Mouse (Mus musculus): Measurements from ENCODE around the gene Rhbdd1. TPM values are rescaled to one million over a fixed set of nuclear protein-coding genes. Genes with fewer than 3 reads are reported as not detected.

The Rhbdd1 gene
- polyA plus RNA-seq, 1 experiment from 2014 or later = 8.8 TPM

- Histone ChIP-seq H3K27me3 (ENCODE audit: low read depth, poor library complexity, severe bottlenecking) (no peaks in the 10 kb centered on the region), H3K4me1 (0 out of 2 replicates have a peak, but pooled peaks cover 3% of the 10 kb centered on the region), H3K9me3 (replicated peaks) (no peaks in the 10 kb centered on the region), H3K4me3 (no peak overlapping the region), H3K36me3 (no peaks in the 10 kb centered on the region), H3K27ac (replicated peaks) (no peak overlapping the region)
- no peak for DNase-seq (ENCODE audit: low spot score)
- 87% methylated on average over 20 of the region's 20 CpGs for WGBS
Observed at GRCm38 (mm10) chr1:82358871-82359647, 42.8 kb downstream of the Rhbdd1 start.

DNA sequence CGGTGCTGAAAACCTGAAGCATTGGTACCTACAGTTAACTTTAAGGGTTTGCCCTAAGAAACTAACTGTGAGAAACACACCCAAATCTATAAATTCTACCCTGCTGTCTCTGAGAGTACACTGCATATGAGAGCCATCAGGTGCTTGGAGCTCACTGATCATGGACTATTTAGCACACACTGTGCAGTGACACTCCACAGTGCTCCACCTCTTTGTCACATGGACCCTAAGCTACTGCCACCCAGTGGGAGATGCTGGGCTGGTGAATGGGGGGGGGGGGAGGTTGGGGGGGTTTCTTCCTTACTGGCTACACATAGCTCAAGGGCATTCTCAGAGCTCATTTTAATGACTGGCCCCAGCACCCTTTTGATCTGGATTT, 43.4 kb downstream of the Rhbdd1 start:
- Histone ChIP-seq H3K4me1 (0 out of 2 replicates have a peak, but pooled peaks cover 6% of the 10 kb centered on the region), H3K4me3 (no peak overlapping the region), H3K9me3 (replicated peaks) (no peaks in the 10 kb centered on the region), H3K27me3 (ENCODE audit: low read depth, poor library complexity, severe bottlenecking) (no peaks in the 10 kb centered on the region), H3K36me3 (no peaks in the 10 kb centered on the region), H3K27ac (replicated peaks) (no peak overlapping the region)
- no peak for DNase-seq (ENCODE audit: low spot score)
- 95% methylated on average over 1 of the region's 1 CpGs for WGBS

GRCm38 (mm10) chr1:82361240-82361639, 45.0 kb downstream of the Rhbdd1 start:
- 82% methylated on average over 4 of the region's 4 CpGs for WGBS
- no peaks in the 10 kb centered on the region for H3K27me3 ChIP-seq (ENCODE audit: low read depth, poor library complexity, severe bottlenecking)
- H3K9me3 ChIP-seq (replicated peaks) = no peaks in the 10 kb centered on the region
- DNase-seq (ENCODE audit: low spot score) = no peak
- no peaks in the 10 kb centered on the region for H3K36me3 ChIP-seq
- 0 out of 2 replicates have a peak, but pooled peaks cover 13% of the 10 kb centered on the region for H3K4me1 ChIP-seq
- H3K4me3 ChIP-seq = no peak overlapping the region
- H3K27ac ChIP-seq (replicated peaks) = no peak overlapping the region

GRCm38 (mm10) chr1:82362165-82362564, 45.9 kb downstream of the Rhbdd1 start:
- H3K4me1 ChIP-seq = 0 out of 2 replicates have a peak, but pooled peaks cover 13% of the 10 kb centered on the region
- H3K36me3 ChIP-seq = no peaks in the 10 kb centered on the region
- no peak for DNase-seq (ENCODE audit: low spot score)
- WGBS = 86% methylated on average over 6 of the region's 6 CpGs
- no peaks in the 10 kb centered on the region for H3K27me3 ChIP-seq (ENCODE audit: low read depth, poor library complexity, severe bottlenecking)
- no peak overlapping the region for H3K4me3 ChIP-seq
- H3K9me3 ChIP-seq (replicated peaks) = no peaks in the 10 kb centered on the region
- no peak overlapping the region; the same call in 1 of the 2 replicates for H3K27ac ChIP-seq (replicated peaks)

- no peaks in the 10 kb centered on the region for H3K9me3 ChIP-seq (replicated peaks)
- H3K36me3 ChIP-seq = no peaks in the 10 kb centered on the region
- 0 out of 2 replicates have a peak, but pooled peaks cover 13% of the 10 kb centered on the region for H3K4me1 ChIP-seq
- H3K27me3 ChIP-seq (ENCODE audit: low read depth, poor library complexity, severe bottlenecking) = no peaks in the 10 kb centered on the region
- no peak overlapping the region for H3K4me3 ChIP-seq
- DNase-seq (ENCODE audit: low spot score) = no peak
- 92% methylated on average over 7 of the region's 7 CpGs for WGBS
- H3K27ac ChIP-seq (replicated peaks) = no peak overlapping the region
Observed at GRCm38 (mm10) chr1:82364047-82364446, 47.8 kb downstream of the Rhbdd1 start.

DNA sequence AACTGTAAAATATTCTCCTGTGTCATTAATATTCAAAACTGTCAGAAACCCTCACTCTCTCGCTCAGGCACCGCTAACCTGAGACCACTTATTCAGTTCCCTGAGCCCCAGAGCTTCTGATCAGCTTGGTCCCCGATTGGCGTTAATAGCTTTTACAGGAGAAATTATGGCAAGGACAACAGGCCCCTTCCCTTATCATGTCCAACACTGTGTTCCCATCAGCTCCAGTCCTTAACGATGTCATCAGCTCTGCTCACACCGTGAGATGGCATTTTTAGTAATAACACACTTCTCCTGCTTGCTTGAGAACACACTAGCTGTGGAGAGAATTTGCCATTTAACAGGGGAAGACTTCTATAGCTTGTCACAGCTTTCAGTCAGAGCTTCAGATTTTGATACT, 48.2 kb downstream of the Rhbdd1 start:
- Histone ChIP-seq H3K36me3 (no peaks in the 10 kb centered on the region), H3K27ac (replicated peaks) (no peak overlapping the region), H3K4me3 (no peak overlapping the region), H3K4me1 (0 out of 2 replicates have a peak, but pooled peaks cover 12% of the 10 kb centered on the region), H3K9me3 (replicated peaks) (no peaks in the 10 kb centered on the region), H3K27me3 (ENCODE audit: low read depth, poor library complexity, severe bottlenecking) (no peaks in the 10 kb centered on the region)
- no peak for DNase-seq (ENCODE audit: low spot score)
- WGBS = 90% methylated on average over 6 of the region's 6 CpGs

DNA sequence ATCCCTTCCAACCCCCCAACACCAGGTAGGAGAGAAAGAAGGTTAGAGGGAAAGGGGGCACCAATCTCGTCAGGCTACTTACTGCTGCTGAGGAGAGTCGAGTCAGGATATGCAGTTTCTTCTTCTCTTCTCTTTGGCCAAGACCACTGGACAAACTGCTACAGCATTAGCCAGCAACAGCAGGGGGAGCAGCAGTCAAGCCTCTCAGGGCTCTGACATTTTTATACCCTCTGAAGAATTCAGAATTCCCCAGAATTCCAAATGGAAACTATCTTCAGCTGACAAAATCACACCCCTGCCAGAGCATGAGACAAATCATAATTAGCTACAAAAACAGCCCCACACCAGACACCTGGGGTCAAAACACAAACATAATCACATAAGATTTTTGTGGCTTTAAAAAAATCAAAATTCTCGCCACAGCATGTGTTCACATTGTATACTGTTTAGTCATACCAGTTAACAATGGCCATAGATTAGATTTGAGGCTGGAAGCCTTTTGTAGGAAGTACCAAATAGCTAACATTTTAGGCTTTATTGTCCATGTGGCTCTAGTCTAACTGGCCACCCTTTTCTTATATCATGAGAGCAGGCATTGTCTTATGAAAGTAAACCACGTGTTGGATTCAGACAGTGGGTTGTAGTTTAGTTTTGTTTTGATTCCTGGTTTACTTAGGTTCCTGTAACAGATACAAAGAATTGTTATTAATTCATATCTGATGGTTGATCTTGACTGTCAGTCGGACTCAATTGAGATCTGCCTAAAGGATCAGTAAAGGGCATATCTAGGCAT, 55.6 kb downstream of the Rhbdd1 start:
- Histone ChIP-seq H3K4me3 (no peak overlapping the region), H3K4me1 (no peaks in the 10 kb centered on the region; the same call in 1 of the 2 replicates), H3K27me3 (ENCODE audit: low read depth, poor library complexity, severe bottlenecking) (no peaks in the 10 kb centered on the region), H3K36me3 (no peaks in the 10 kb centered on the region), H3K27ac (replicated peaks) (no peak overlapping the region), H3K9me3 (replicated peaks) (no peaks in the 10 kb centered on the region)
- DNase-seq (ENCODE audit: low spot score) = no peak
- WGBS = 85% methylated on average over 5 of the region's 5 CpGs

DNA sequence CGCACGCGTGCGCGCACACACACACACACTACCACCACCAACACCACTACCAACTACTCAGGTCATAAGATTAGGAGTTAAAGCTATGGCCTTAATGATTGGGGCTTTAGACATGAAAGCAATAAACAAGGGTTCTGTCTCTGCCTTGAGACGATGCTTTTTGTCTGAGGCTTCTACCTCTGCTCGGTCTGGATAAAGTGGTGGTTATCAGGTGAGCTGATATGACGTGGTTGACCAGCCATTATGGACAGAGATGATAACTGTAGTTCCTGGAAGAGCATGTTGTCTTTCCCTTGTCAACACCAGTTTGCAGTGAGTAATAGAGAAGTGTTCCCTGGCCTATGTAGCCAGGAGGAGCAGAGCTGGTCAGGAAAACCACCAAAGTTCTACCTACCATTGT, 57.7 kb downstream of the Rhbdd1 start:
- DNase-seq (ENCODE audit: low spot score) = no peak
- Histone ChIP-seq H3K27me3 (ENCODE audit: low read depth, poor library complexity, severe bottlenecking) (no peaks in the 10 kb centered on the region), H3K4me1 (no peaks in the 10 kb centered on the region; the same call in 1 of the 2 replicates), H3K4me3 (no peak overlapping the region), H3K9me3 (replicated peaks) (no peaks in the 10 kb centered on the region), H3K27ac (replicated peaks) (no peak overlapping the region; the same call in 1 of the 2 replicates), H3K36me3 (no peaks in the 10 kb centered on the region)
- WGBS = 95% methylated on average over 8 of the region's 8 CpGs

DNA sequence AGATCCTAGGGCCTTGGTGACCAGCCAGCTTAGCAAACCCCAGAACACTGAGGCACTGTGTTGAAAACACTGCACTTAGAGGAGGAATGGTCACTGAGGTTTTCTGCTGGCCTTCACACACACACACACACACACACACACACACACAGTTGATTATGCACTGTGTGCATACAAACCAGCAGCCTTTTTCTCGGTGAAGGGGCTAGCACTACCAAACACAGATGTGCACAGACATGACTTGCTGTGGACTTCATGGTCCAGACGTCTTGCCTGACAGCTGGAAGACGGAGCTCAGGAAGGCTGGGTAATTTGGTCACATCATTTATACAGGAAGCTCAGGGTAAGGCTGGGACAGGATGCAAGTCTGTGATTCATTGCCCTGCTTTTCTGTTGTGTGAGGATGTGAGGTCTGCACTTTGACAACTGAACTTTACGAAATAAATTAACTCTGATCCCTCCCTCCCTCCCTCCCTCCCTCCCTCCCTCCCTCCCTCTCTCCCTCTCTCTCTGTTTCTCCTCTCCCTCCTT, 58.6 kb downstream of the Rhbdd1 start:
- Histone ChIP-seq H3K4me3 (no peak overlapping the region), H3K9me3 (replicated peaks) (no peaks in the 10 kb centered on the region), H3K27ac (replicated peaks) (no peak overlapping the region), H3K27me3 (ENCODE audit: low read depth, poor library complexity, severe bottlenecking) (no peaks in the 10 kb centered on the region), H3K36me3 (no peaks in the 10 kb centered on the region), H3K4me1 (no peaks in the 10 kb centered on the region; the same call in 1 of the 2 replicates)
- DNase-seq (ENCODE audit: low spot score) = no peak
- whole genome bisulfite sequencing = 57% methylated on average over 4 of the region's 4 CpGs

GRCm38 (mm10) chr1:82375452-82375851, 59.2 kb downstream of the Rhbdd1 start:
- H3K27me3 ChIP-seq (ENCODE audit: low read depth, poor library complexity, severe bottlenecking) = no peaks in the 10 kb centered on the region
- H3K9me3 ChIP-seq (replicated peaks) = no peaks in the 10 kb centered on the region
- DNase-seq (ENCODE audit: low spot score) = no peak
- WGBS = 73% methylated on average over 3 of the region's 3 CpGs
- H3K36me3 ChIP-seq = no peaks in the 10 kb centered on the region
- H3K27ac ChIP-seq (replicated peaks) = no peak overlapping the region
- H3K4me1 ChIP-seq = no peaks in the 10 kb centered on the region; the same call in 1 of the 2 replicates
- H3K4me3 ChIP-seq = no peak overlapping the region

- H3K9me3 ChIP-seq (replicated peaks) = no peaks in the 10 kb centered on the region
- no peak for DNase-seq (ENCODE audit: low spot score)
- H3K27me3 ChIP-seq (ENCODE audit: low read depth, poor library complexity, severe bottlenecking) = no peaks in the 10 kb centered on the region
- H3K27ac ChIP-seq (replicated peaks) = no peak overlapping the region
- H3K36me3 ChIP-seq = no peaks in the 10 kb centered on the region
- WGBS = 77% methylated on average over 4 of the region's 4 CpGs
- H3K4me3 ChIP-seq = no peak overlapping the region
- peaks cover 21% of the 10 kb centered on the region for H3K4me1 ChIP-seq
Observed at GRCm38 (mm10) chr1:82381946-82382345, 65.7 kb downstream of the Rhbdd1 start.

DNA sequence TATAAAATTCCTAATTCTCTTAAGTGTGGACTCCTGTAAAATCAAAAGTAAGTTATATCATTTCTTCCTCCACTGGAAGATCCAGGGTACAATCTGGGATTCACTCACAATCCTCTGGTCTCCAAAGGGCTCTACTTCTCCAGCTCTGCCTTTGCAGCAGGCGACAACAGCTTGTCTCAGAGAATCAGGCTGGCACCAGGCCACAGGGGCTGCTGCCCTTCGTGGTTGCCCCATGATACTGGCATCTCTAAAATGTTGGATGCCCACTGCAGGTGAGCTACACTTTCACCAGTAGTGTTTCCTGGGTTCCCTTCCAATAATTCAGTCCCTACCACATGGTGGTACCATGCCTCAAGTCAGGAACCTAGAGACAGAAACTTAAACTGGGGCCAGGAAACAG, 67.9 kb downstream of the Rhbdd1 start:
- no peak for DNase-seq (ENCODE audit: low spot score)
- 90% methylated on average over 2 of the region's 2 CpGs for WGBS
- Histone ChIP-seq H3K27me3 (ENCODE audit: low read depth, poor library complexity, severe bottlenecking) (no peaks in the 10 kb centered on the region), H3K9me3 (replicated peaks) (no peaks in the 10 kb centered on the region), H3K4me1 (peaks cover 27% of the 10 kb centered on the region), H3K36me3 (no peaks in the 10 kb centered on the region), H3K4me3 (no peak overlapping the region), H3K27ac (replicated peaks) (no peak overlapping the region)

Measured in midbrain, embryonic 10.5 days (tissue).